Mouse (Mus musculus): Measurements from ENCODE around the gene Zbtb5. TPM values are rescaled to one million over a fixed set of nuclear protein-coding genes. Genes with fewer than 3 reads are reported as not detected.

Gene Zbtb5
- polyA plus RNA-seq, 1 experiment from 2014 or later: 14.9 TPM

Other genes with a start within 250 kb of the Zbtb5 start
- 84.9 and 99.1 TPM in 2 replicates for gene Grhpr, start 31.0 kb downstream of the Zbtb5 start, polyA plus RNA-seq (2015; fragmentation: Nextera tagmentation; extraction: Ambion mirVana)
- 59.8 and 60.3 TPM in 2 replicates for gene Polr1e, start 6.2 kb upstream of the Zbtb5 start, polyA plus RNA-seq (2015; fragmentation: Nextera tagmentation; extraction: Ambion mirVana)
- gene Fbxo10, start 72.2 kb upstream of the Zbtb5 start, polyA plus RNA-seq (2015; fragmentation: Nextera tagmentation; extraction: Ambion mirVana): 15.6 and 16.2 TPM in 2 replicates
- gene Tomm5, start 95.7 kb upstream of the Zbtb5 start, polyA plus RNA-seq (2015; fragmentation: Nextera tagmentation; extraction: Ambion mirVana): 203 and 242 TPM in 2 replicates
- gene Frmpd1, start 172.5 kb upstream of the Zbtb5 start, polyA plus RNA-seq (2015; fragmentation: Nextera tagmentation; extraction: Ambion mirVana): 1.6 and 2.3 TPM in 2 replicates